Mouse (Mus musculus) C2C12 (cell line): ENCODE results near the gene Ddah2.

Experiments
- CEBPB ChIP-seq: IDR thresholded peaks from one replicate; pipeline ENCODE4 v1.6.1; 2011; ENCODE audit warnings: low read depth, mild to moderate bottlenecking, control low read depth, moderate library complexity
- CTCF ChIP-seq: IDR thresholded peaks from one replicate; pipeline ENCODE4 v1.5.1; 2011; ENCODE audit not compliant: control insufficient read depth, insufficient read depth, insufficient read length
- MAX ChIP-seq: IDR thresholded peaks from one replicate; pipeline ENCODE4 v1.6.1; 2011; ENCODE audit warnings: mild to moderate bottlenecking, control low read depth
- MYOD1 ChIP-seq: IDR thresholded peaks from one replicate; pipeline ENCODE4 v1.6.1; 2011; ENCODE audit warnings: low read depth; ENCODE audit not compliant: control insufficient read depth, insufficient read length
- USF1 ChIP-seq: IDR thresholded peaks from one replicate; pipeline ENCODE4 v1.6.1; 2011; ENCODE audit warnings: low read depth, mild to moderate bottlenecking, control low read depth, moderate library complexity

GRCm38 (mm10) chr17:35070556-35071229, 11.9 kb downstream of the Ddah2 start:
- TF ChIP-seq CTCF (no peak), USF1 (no peak), MYOD1 (no peak), MAX (no peak), CEBPB (no peak)
